Mouse (Mus musculus): Measurements from ENCODE around the gene Rab13. TPM values are rescaled to one million over a fixed set of nuclear protein-coding genes. Genes with fewer than 3 reads are reported as not detected.

The Rab13 gene
- polyA plus RNA-seq (2014; fragmentation: Illumina TruSeq; extraction: RNeasy Lipid Tissue Mini Kit (QIAGEN cat#74804); ENCODE audit: low replicate concordance): 2.2 TPM

DNA sequence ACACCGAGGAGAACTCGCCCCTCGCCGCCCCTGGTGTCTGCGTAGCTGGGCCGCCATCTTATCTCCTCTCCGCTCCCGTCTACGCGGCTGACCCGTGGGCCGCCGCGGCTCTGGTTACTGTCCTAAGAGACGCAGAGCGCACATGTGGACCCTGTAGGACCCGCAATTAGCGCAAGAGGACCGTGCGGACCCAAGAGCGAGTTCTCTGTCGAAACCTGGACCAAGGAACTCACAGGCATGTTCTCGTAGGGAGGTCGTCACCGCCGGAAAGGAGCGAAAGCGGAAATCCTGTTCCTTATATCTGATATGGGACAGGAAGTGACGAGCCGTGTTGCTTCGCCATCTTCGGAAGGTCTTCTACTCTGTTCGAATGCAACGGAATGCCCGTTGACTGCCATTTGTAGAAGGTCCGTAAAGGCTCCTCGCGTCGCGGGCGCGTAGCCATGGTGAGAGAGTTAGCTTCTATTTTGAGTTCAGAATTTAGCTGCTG is at the start of gene Rab13, which contains the start of gene Rps27:
TSS of gene Rab13 (plus strand) at position 319 of the 490 bp plus-strand sequence.
TSS of gene Rps27 (minus strand) at position 275 of the 490 bp plus-strand sequence.

GRCm38 (mm10) chr3:90231507-90232333 is 18.2 kb downstream of the Rab13 start, which contains the start of gene Jtb:
Jtb (plus strand) TSS chr3:90231597.

DNA sequence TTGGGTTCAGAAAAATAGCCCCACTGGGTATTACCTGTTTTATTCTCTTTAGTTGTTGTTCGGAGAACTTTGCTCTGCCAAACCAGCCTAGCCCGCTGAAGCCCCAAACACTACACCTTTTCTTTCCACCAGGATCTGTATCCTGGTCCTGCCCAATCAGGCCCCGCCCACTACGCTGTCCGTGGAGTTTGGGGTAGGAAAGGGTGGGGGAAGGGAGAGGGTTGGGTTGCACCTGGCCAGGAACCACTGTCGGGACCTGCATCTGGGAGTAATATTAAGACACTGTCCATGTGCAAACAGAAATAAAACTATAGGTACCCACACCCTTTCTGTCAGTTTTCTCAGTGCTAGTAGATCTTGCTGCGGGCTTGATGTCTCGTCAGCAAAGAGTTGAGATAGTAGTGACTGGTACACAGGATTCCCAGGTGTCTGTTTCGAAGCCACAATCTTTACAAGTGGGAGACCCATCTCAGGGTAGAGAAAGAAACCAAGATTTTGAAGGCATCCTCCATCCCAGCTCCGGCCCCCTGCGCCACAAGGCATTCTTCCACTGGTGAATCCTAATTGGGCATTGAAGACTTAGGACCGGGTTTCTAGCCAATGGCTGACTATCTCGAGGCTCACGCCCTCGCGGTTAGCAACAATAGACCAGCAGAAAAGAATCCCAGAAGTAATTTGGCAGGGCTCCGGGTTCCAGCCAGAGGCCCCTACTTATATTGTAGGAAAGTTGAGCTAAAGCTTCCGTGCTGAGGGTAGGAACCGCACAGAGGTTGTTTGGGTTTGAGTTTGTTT is 29.7 kb downstream of the Rab13 start, which contains the start of gene Creb3l4:
TSS of gene Creb3l4 (minus strand) at position 529 of the 792 bp plus-strand sequence.

GRCm38 (mm10) chr3:90247960-90248745 is 34.7 kb downstream of the Rab13 start, which contains the start of gene Slc39a1:
Slc39a1 (plus strand) TSS chr3:90248172.

GRCm38 (mm10) chr3:90253653-90254418 is 40.3 kb downstream of the Rab13 start, which contains the start of gene Crtc2:
Crtc2 (plus strand) TSS chr3:90254163.

DNA sequence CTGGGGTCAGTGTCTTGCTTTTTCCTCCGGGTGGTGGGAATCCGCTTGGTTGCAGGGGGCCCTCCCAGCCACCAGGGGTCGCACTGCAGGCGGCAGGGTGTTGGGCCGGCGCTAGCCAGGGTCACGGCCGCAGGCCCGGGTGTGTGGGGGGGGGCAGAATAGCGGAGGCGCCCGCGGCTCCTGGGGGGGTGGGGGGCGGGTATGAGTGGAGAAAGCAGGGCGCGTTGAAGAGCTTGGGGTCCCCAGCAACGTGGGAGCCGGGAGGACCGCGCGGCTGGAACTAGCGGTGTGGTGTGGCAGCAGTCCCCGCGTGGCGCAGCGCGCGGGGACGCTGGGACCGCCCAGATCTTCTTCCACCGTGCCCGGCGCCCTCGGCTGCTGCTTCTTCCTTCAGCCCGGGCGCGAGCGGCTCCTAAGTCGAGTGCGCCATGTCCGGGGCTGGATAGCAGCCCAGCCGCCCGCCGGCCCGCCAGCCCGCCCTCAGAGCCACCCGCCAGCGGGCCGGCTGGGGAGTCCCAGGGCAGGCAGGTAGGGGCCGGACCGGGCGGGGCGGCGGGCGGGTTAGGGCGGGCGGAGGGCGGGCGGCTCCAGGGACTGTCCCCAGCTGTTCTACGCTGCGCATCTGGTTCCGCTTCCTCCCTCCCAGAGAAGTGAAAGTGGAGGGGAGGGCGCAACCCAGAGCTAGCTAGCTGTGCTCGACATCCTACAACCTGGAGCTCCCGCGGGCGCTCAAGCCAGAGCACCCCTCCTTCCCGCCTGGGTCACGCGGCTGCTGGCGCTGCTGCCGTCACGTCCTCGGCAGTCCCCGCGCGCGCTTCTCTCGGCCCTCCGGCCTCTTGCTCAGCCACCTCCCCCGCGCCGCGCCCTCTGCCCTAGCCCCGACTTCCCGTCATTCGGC is 51.8 kb downstream of the Rab13 start, which contains the start of gene Dennd4b:
TSS of gene Dennd4b (plus strand) at position 152 of the 898 bp plus-strand sequence.

Other genes with a start within 250 kb of the Rab13 start
- gene Hax1, start 214.9 kb upstream of the Rab13 start, polyA plus RNA-seq (2014; fragmentation: Illumina TruSeq; extraction: RNeasy Lipid Tissue Mini Kit (QIAGEN cat#74804); ENCODE audit: low replicate concordance): 26.7 TPM
- 86.9 TPM for gene 4933434E20Rik, start 162.1 kb upstream of the Rab13 start, polyA plus RNA-seq (2014; fragmentation: Illumina TruSeq; extraction: RNeasy Lipid Tissue Mini Kit (QIAGEN cat#74804); ENCODE audit: low replicate concordance)
- gene Ubap2l, start 161.1 kb upstream of the Rab13 start, polyA plus RNA-seq (2014; fragmentation: Illumina TruSeq; extraction: RNeasy Lipid Tissue Mini Kit (QIAGEN cat#74804); ENCODE audit: low replicate concordance): 60.7 TPM
- gene Tpm3, start 141.0 kb upstream of the Rab13 start, polyA plus RNA-seq (2014; fragmentation: Illumina TruSeq; extraction: RNeasy Lipid Tissue Mini Kit (QIAGEN cat#74804); ENCODE audit: low replicate concordance): 255 TPM
- gene Nup210l, start 109.6 kb upstream of the Rab13 start, polyA plus RNA-seq (2014; fragmentation: Illumina TruSeq; extraction: RNeasy Lipid Tissue Mini Kit (QIAGEN cat#74804); ENCODE audit: low replicate concordance): 0.07 TPM
- 848 TPM for gene Rps27, start within 50 bp of the Rab13 start, polyA plus RNA-seq (2014; fragmentation: Illumina TruSeq; extraction: RNeasy Lipid Tissue Mini Kit (QIAGEN cat#74804); ENCODE audit: low replicate concordance)
- 152 TPM for gene Jtb, start 17.9 kb downstream of the Rab13 start, polyA plus RNA-seq (2014; fragmentation: Illumina TruSeq; extraction: RNeasy Lipid Tissue Mini Kit (QIAGEN cat#74804); ENCODE audit: low replicate concordance)
- 3.1 TPM for gene Creb3l4, start 29.8 kb downstream of the Rab13 start, polyA plus RNA-seq (2014; fragmentation: Illumina TruSeq; extraction: RNeasy Lipid Tissue Mini Kit (QIAGEN cat#74804); ENCODE audit: low replicate concordance)
- 62.4 TPM for gene Slc39a1, start 34.5 kb downstream of the Rab13 start, polyA plus RNA-seq (2014; fragmentation: Illumina TruSeq; extraction: RNeasy Lipid Tissue Mini Kit (QIAGEN cat#74804); ENCODE audit: low replicate concordance)
- gene Crtc2, start 40.5 kb downstream of the Rab13 start, polyA plus RNA-seq (2014; fragmentation: Illumina TruSeq; extraction: RNeasy Lipid Tissue Mini Kit (QIAGEN cat#74804); ENCODE audit: low replicate concordance): 10.5 TPM
- 0.48 TPM for gene Dennd4b, start 51.5 kb downstream of the Rab13 start, polyA plus RNA-seq (2014; fragmentation: Illumina TruSeq; extraction: RNeasy Lipid Tissue Mini Kit (QIAGEN cat#74804); ENCODE audit: low replicate concordance)
- 20.5 TPM for gene Gatad2b, start 79.5 kb downstream of the Rab13 start, polyA plus RNA-seq (2014; fragmentation: Illumina TruSeq; extraction: RNeasy Lipid Tissue Mini Kit (QIAGEN cat#74804); ENCODE audit: low replicate concordance)
- not detected for gene Slc27a3, start 176.2 kb downstream of the Rab13 start, polyA plus RNA-seq (2014; fragmentation: Illumina TruSeq; extraction: RNeasy Lipid Tissue Mini Kit (QIAGEN cat#74804); ENCODE audit: low replicate concordance)
- gene Ints3, start 219.9 kb downstream of the Rab13 start, polyA plus RNA-seq (2014; fragmentation: Illumina TruSeq; extraction: RNeasy Lipid Tissue Mini Kit (QIAGEN cat#74804); ENCODE audit: low replicate concordance): 8.9 TPM